Mouse (Mus musculus) heart, postnatal 36 days (tissue): ENCODE measurements at regions not wholly inside any gene's neighbourhood (a gene's known extent, or its start where the extent isn't known, plus 50 kb on each side); places are given as distances from the start of the nearest gene placed in this dataset.

Experiments used
- DNase-seq, 2 experiments: peaks; one replicate each; pipeline ENCODE4 v3.0.0; 2021 to 2022
- intact Hi-C: fragments of 180-260 bp; cut with DNase I; formaldehyde crosslinking; loops from one replicate; pipeline ENCODE4 v1.15.1; 2025

- intact Hi-C loops: loop anchor here (5.0 kb wide), 7 partner anchors 38 to 312 kb away; partner anchors contain the start of gene Plekhg1
- DNase-seq: peak; percentile 47 to 51
These were observed 90.8 kb downstream of the Iyd start for GRCm38 (mm10) chr10:3630763-3631223.

- intact Hi-C loops: loop anchor here (5.0 kb wide), 7 partner anchors 42 to 308 kb away; partner anchors contain the start of gene Plekhg1
- peak; percentile 37 to 65 for DNase-seq
These were observed 93.9 kb downstream of the Iyd start for GRCm38 (mm10) chr10:3633871-3634496.

GRCm38 (mm10) chr10:3644111-3644510, 96.1 kb upstream of the Plekhg1 start:
- intact Hi-C loops: no loop called here
- no peak for DNase-seq

DNA sequence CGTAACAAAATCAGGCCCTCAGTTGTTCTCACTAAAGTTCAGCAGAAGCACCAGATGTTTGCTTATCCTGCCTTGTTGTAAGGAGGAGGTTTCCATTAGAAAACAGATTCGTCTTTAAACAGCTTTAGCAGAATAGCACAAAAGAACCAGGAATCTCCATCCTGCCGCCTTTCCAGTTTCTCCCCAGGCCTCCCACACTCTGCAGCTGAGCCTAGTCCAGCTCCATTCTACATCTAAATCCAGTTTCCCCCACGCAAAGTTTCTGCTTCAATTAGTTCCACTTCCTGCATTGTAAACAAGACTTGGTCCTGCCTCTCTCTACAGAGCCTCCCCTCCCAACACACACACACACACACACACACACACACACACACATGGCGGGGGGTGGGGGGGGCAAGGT, 95.1 kb upstream of the Plekhg1 start:
- intact Hi-C loops: loop anchor here (5.0 kb wide), 1 partner anchor 92 kb away; no protein-coding TSS in a partner anchor
- DNase-seq: no peak

DNA sequence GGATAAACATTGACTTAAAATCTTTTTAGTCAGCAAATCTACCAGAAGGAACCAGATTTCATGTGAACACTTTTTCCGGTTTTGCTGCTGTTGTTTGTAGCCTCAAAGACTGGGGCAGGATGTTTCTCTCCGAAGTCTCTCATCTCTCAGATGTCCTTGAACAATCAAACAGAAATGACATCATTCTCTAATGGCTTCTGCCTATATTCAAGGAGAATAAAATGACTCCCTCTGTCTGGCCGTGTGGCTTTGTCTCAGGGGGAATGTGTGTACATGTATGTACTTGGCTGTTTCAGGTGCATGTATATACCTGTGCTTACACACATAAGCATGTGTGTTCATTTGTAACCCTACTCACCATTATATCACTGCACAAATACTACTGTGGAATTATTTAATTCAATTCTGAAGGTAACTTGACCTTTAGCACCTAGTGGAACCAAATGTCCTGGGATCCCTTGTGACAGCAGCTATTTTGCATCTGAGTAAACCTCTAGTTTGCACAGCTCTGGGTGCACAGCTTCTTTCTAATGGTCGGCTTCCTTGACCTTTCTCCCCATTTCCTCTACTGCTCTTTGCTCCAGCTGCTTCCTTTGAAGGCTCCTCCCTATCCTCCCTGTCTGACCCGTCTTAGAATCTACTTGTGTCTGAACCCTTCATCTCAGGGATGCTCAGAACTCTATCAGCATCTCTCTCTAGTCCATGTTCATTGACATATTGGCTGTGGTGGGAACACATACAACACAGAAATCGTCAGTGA, 93.8 kb upstream of the Plekhg1 start:
- intact Hi-C loops: loop anchor here (5.0 kb wide), 1 partner anchor 91 kb away; no protein-coding TSS in a partner anchor
- DNase-seq: no peak

DNA sequence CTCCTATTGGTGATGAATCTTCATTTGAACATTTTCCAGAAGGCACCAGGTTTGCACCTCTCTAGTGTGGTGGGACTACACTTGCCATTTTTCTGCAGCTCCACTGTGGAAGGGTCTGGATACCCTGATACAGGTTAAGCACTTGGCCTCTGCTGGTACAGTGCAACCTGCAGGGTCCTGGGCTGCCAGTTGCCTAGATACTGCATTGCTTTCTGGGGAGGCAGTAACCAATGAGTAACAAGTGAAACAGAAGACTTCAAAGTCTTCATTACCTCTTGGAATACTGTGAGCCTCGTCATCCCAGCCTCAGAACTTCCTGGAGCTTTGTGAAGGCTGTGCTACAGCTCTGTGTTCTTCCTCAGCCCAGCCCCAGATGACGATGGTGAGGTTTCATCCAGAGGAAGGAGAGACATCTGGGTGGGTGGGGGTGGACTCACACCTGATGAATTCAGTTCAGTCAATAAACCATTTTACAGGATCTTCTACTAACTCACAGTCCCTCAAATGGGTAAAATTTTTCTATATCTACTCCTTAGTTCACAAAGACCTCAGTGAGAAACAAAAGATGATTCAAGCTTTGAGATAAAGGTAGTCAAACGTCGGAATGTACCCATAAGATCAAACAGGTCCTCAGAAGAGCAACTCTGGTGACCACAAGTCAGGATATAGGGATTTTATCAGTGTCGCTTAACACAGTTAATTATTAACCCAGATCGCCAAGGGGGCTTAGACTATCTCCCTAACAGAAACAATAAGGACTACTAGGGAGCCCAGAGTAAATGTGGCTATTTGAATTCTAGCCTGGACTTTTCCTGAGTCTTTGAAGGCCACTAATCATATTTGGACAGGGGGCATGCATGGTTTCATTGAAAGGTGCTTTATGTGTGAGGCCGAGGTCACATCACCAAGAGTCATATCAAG, 92.1 kb upstream of the Plekhg1 start:
- intact Hi-C loops: loop anchor here (5.0 kb wide), 1 partner anchor 89 kb away; no protein-coding TSS in a partner anchor
- DNase-seq: no peak

- intact Hi-C loops: loop anchor here (5.0 kb wide), 1 partner anchor 87 kb away; no protein-coding TSS in a partner anchor
- no peak for DNase-seq
These were observed 90.2 kb upstream of the Plekhg1 start for GRCm38 (mm10) chr10:3649983-3650382.

DNA sequence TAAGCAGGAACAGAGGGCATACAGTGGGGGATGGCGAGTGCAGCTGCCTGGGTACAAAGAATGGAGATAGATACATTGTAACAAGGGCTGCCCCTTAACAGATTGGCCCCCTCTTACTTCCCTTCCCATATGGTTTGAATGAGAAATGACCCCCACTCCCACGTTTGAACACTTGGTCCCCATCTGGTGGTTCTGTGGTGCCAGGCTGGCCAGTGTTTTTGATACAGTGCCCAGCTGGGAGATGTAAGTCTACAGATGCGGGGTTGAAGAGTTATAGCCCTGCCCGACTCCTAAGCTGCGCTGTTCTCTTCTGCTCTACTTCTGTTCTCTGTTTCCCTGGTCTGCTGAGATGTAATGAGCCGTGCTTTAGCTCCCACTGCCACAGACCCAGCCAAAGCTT, 89.6 kb upstream of the Plekhg1 start:
- intact Hi-C loops: no loop called here
- no peak for DNase-seq

GRCm38 (mm10) chr10:3652522-3652921, 87.6 kb upstream of the Plekhg1 start:
- DNase-seq: no peak
- intact Hi-C loops: no loop called here

GRCm38 (mm10) chr10:3656081-3656480, 84.1 kb upstream of the Plekhg1 start:
- intact Hi-C loops: no loop called here
- DNase-seq: no peak

GRCm38 (mm10) chr10:3662156-3662555, 78.0 kb upstream of the Plekhg1 start:
- DNase-seq: no peak
- intact Hi-C loops: no loop called here

- intact Hi-C loops: no loop called here
These were observed 77.6 kb upstream of the Plekhg1 start for GRCm38 (mm10) chr10:3662571-3662970.

DNA sequence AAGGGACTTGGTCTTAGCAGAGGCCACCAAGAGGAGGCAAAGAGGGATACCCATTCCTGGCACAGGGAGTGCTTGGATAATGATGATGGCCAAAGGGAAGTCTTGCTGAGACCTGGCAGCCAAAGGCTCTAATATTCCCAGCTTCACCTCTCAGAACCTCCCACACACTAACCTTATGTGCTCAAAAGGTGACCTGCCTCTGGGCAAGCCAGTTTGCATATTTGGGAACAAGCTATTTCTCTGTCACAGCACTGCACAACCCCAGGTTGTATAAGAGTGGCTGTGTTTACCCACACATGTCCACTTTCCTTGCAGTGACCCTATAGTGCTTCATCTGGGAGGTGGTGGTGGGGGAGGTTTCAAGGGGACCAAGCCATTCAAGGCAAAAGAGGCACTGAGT, 76.9 kb upstream of the Plekhg1 start:
- DNase-seq: no peak
- intact Hi-C loops: no loop called here

More at GRCm38 (mm10) chr10:3662571-3662970, 77.6 kb upstream of the Plekhg1 start:
- DNase-seq: no peak

DNA sequence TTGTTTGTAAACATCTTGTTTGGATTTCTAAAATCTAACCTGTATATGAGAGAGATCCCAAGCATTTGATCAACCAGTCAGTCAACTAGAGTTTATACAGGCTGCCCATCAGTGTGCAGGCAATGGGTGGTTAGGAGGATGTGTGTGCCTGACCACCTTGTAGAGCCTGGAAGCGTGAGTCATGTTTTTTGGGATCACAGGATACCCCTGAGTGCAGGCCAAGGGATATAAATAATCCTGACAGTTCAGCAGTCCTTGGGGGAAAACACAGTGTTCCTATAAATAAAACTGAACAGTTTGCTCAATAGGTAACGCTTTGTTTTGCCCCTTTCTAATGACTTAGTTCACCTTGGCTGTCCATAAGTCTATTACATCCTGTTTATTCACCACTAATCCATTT, 55.7 kb upstream of the Plekhg1 start:
- intact Hi-C loops: no loop called here
- peak; percentile 24 to 26 for DNase-seq
